Mouse (Mus musculus): ENCODE data around the gene Shroom3. TPM values are rescaled to one million over a fixed set of nuclear protein-coding genes. Genes with fewer than 3 reads are reported as not detected.

Gene Shroom3
- polyA plus RNA-seq, 1 experiment, result 4.4 TPM

- WGBS, result 66% methylated on average over 4 of the region's 4 CpGs
- TF ChIP-seq POLR2A (IDR thresholded peaks at IDR 0.05; ENCODE audit: borderline replicate concordance, insufficient read depth, low read length) (no peak), CTCF (IDR thresholded peaks at IDR 0.05; ENCODE audit: borderline replicate concordance, insufficient read depth, low read depth, low read length) (no peak)
- H3K27ac ChIP-seq (ENCODE audit: insufficient read depth, low read length), result no peak overlapping the region
- no peak for DNase-seq
- H3K4me3 ChIP-seq (replicated peaks; ENCODE audit: insufficient read depth, low read depth, low read length), result no peak overlapping the region
- H3K27me3 ChIP-seq (ENCODE audit: control insufficient read depth, insufficient read depth, low read length), result no peaks in the 10 kb centered on the region
- no peaks in the 10 kb centered on the region for H3K4me1 ChIP-seq (ENCODE audit: control insufficient read depth, insufficient read depth, low read length)
Observed at GRCm38 (mm10) chr5:92839314-92839713, 156.1 kb downstream of the Shroom3 start.

GRCm38 (mm10) chr5:92841474-92841873, 158.2 kb downstream of the Shroom3 start:
- TF ChIP-seq CTCF (IDR thresholded peaks at IDR 0.05; ENCODE audit: borderline replicate concordance, insufficient read depth, low read depth, low read length) (no peak), POLR2A (IDR thresholded peaks at IDR 0.05; ENCODE audit: borderline replicate concordance, insufficient read depth, low read length) (no peak)
- no peaks in the 10 kb centered on the region for H3K4me1 ChIP-seq (ENCODE audit: control insufficient read depth, insufficient read depth, low read length)
- H3K27me3 ChIP-seq (ENCODE audit: control insufficient read depth, insufficient read depth, low read length), result no peaks in the 10 kb centered on the region
- 36% methylated on average over 5 of the region's 5 CpGs for WGBS
- no peak overlapping the region for H3K27ac ChIP-seq (ENCODE audit: insufficient read depth, low read length)
- DNase-seq, result no peak
- no peak overlapping the region for H3K4me3 ChIP-seq (replicated peaks; ENCODE audit: insufficient read depth, low read depth, low read length)

- no peak overlapping the region for H3K27ac ChIP-seq (ENCODE audit: insufficient read depth, low read length)
- WGBS, result 81% methylated on average over 8 of the region's 8 CpGs
- no peak overlapping the region for H3K4me3 ChIP-seq (replicated peaks; ENCODE audit: insufficient read depth, low read depth, low read length)
- no peaks in the 10 kb centered on the region for H3K27me3 ChIP-seq (ENCODE audit: control insufficient read depth, insufficient read depth, low read length)
- H3K4me1 ChIP-seq (ENCODE audit: control insufficient read depth, insufficient read depth, low read length), result no peaks in the 10 kb centered on the region
- no peak for DNase-seq
- TF ChIP-seq POLR2A (IDR thresholded peaks at IDR 0.05; ENCODE audit: borderline replicate concordance, insufficient read depth, low read length), result no peak
- no peak for TF ChIP-seq CTCF (IDR thresholded peaks at IDR 0.05; ENCODE audit: borderline replicate concordance, insufficient read depth, low read depth, low read length)
Observed at GRCm38 (mm10) chr5:92842417-92842816, 159.2 kb downstream of the Shroom3 start.

GRCm38 (mm10) chr5:92842881-92843280, 159.6 kb downstream of the Shroom3 start:
- H3K27me3 ChIP-seq (ENCODE audit: control insufficient read depth, insufficient read depth, low read length), result no peaks in the 10 kb centered on the region
- no peak overlapping the region for H3K4me3 ChIP-seq (replicated peaks; ENCODE audit: insufficient read depth, low read depth, low read length)
- H3K4me1 ChIP-seq (ENCODE audit: control insufficient read depth, insufficient read depth, low read length), result no peaks in the 10 kb centered on the region
- DNase-seq, result no peak
- no peak overlapping the region for H3K27ac ChIP-seq (ENCODE audit: insufficient read depth, low read length)
- 42% methylated on average over 3 of the region's 3 CpGs for WGBS
- TF ChIP-seq POLR2A (IDR thresholded peaks at IDR 0.05; ENCODE audit: borderline replicate concordance, insufficient read depth, low read length), result no peak
- no peak for TF ChIP-seq CTCF (IDR thresholded peaks at IDR 0.05; ENCODE audit: borderline replicate concordance, insufficient read depth, low read depth, low read length)

GRCm38 (mm10) chr5:92843850-92844785, 160.9 kb downstream of the Shroom3 start:
- TF ChIP-seq POLR2A (IDR thresholded peaks at IDR 0.05; ENCODE audit: borderline replicate concordance, insufficient read depth, low read length) (no peak), CTCF (IDR thresholded peaks at IDR 0.05; ENCODE audit: borderline replicate concordance, insufficient read depth, low read depth, low read length) (no peak)
- WGBS, result 73% methylated on average over 20 of the region's 20 CpGs
- Histone ChIP-seq H3K27ac (ENCODE audit: insufficient read depth, low read length) (no peak overlapping the region), H3K27me3 (ENCODE audit: control insufficient read depth, insufficient read depth, low read length) (no peaks in the 10 kb centered on the region), H3K4me3 (replicated peaks; ENCODE audit: insufficient read depth, low read depth, low read length) (no peak overlapping the region), H3K4me1 (ENCODE audit: control insufficient read depth, insufficient read depth, low read length) (no peaks in the 10 kb centered on the region)
- no peak for DNase-seq

GRCm38 (mm10) chr5:92849743-92850142, 166.5 kb downstream of the Shroom3 start:
- Histone ChIP-seq H3K27ac (ENCODE audit: insufficient read depth, low read length) (no peak overlapping the region), H3K4me3 (replicated peaks; ENCODE audit: insufficient read depth, low read depth, low read length) (no peak overlapping the region), H3K27me3 (ENCODE audit: control insufficient read depth, insufficient read depth, low read length) (no peaks in the 10 kb centered on the region), H3K4me1 (ENCODE audit: control insufficient read depth, insufficient read depth, low read length) (no peaks in the 10 kb centered on the region)
- 89% methylated on average over 6 of the region's 6 CpGs for WGBS
- no peak for DNase-seq
- no peak for TF ChIP-seq POLR2A (IDR thresholded peaks at IDR 0.05; ENCODE audit: borderline replicate concordance, insufficient read depth, low read length)
- TF ChIP-seq CTCF (IDR thresholded peaks at IDR 0.05; ENCODE audit: borderline replicate concordance, insufficient read depth, low read depth, low read length), result no peak

- DNase-seq, result no peak
- no peak for TF ChIP-seq CTCF (IDR thresholded peaks at IDR 0.05; ENCODE audit: borderline replicate concordance, insufficient read depth, low read depth, low read length)
- no peak for TF ChIP-seq POLR2A (IDR thresholded peaks at IDR 0.05; ENCODE audit: borderline replicate concordance, insufficient read depth, low read length)
- 93% methylated on average over 3 of the region's 3 CpGs for WGBS
- H3K27ac ChIP-seq (ENCODE audit: insufficient read depth, low read length), result no peak overlapping the region
- no peaks in the 10 kb centered on the region for H3K27me3 ChIP-seq (ENCODE audit: control insufficient read depth, insufficient read depth, low read length)
- no peak overlapping the region for H3K4me3 ChIP-seq (replicated peaks; ENCODE audit: insufficient read depth, low read depth, low read length)
- 0 out of 2 replicates have a peak, but pooled peaks cover under 1% of the 10 kb centered on the region for H3K4me1 ChIP-seq (ENCODE audit: control insufficient read depth, insufficient read depth, low read length)
Observed at GRCm38 (mm10) chr5:92850925-92851324, 167.7 kb downstream of the Shroom3 start.

- DNase-seq, result no peak
- H3K4me1 ChIP-seq (ENCODE audit: control insufficient read depth, insufficient read depth, low read length), result peaks cover 9% of the 10 kb centered on the region
- no peak overlapping the region for H3K27ac ChIP-seq (ENCODE audit: insufficient read depth, low read length)
- no peaks in the 10 kb centered on the region for H3K27me3 ChIP-seq (ENCODE audit: control insufficient read depth, insufficient read depth, low read length)
- 91% methylated on average over 4 of the region's 4 CpGs for WGBS
- no peak overlapping the region for H3K4me3 ChIP-seq (replicated peaks; ENCODE audit: insufficient read depth, low read depth, low read length)
- TF ChIP-seq POLR2A (IDR thresholded peaks at IDR 0.05; ENCODE audit: borderline replicate concordance, insufficient read depth, low read length) (no peak), CTCF (IDR thresholded peaks at IDR 0.05; ENCODE audit: borderline replicate concordance, insufficient read depth, low read depth, low read length) (no peak)
Observed at GRCm38 (mm10) chr5:92854983-92855382, 171.7 kb downstream of the Shroom3 start.

Measured in cerebellum, adult 2 months (tissue).